Mouse (Mus musculus): Measurements from ENCODE around the gene Scin.

The Scin gene

GRCm38 (mm10) chr12:40108143-40108542 is 25.9 kb downstream of the Scin start:
- DNase-seq (ENCODE audit: low read depth, low spot score): no peak

- DNase-seq (ENCODE audit: low read depth, low spot score): no peak
Measured at GRCm38 (mm10) chr12:40106874-40107273, 27.2 kb downstream of the Scin start.

GRCm38 (mm10) chr12:40104750-40105149 is 29.3 kb downstream of the Scin start:
- DNase-seq (ENCODE audit: low read depth, low spot score): no peak

- no peak for DNase-seq (ENCODE audit: low read depth, low spot score)
Measured at GRCm38 (mm10) chr12:40102359-40102758, 31.7 kb downstream of the Scin start.

GRCm38 (mm10) chr12:40099407-40099806 is 34.6 kb downstream of the Scin start:
- DNase-seq (ENCODE audit: low read depth, low spot score): no peak

- DNase-seq (ENCODE audit: low read depth, low spot score): no peak
Measured at GRCm38 (mm10) chr12:40097449-40097848, 36.6 kb downstream of the Scin start.

GRCm38 (mm10) chr12:40097023-40097422 is 37.0 kb downstream of the Scin start:
- DNase-seq (ENCODE audit: low read depth, low spot score): no peak

- no peak for DNase-seq (ENCODE audit: low read depth, low spot score)
Measured at GRCm38 (mm10) chr12:40096453-40096852, 37.6 kb downstream of the Scin start.

GRCm38 (mm10) chr12:40090017-40090416 is 44.0 kb downstream of the Scin start:
- no peak for DNase-seq (ENCODE audit: low read depth, low spot score)

GRCm38 (mm10) chr12:40085731-40086322 is 48.2 kb downstream of the Scin start:
- no peak for DNase-seq (ENCODE audit: low read depth, low spot score)

- DNase-seq (ENCODE audit: low read depth, low spot score): peak; percentile 46
Measured at GRCm38 (mm10) chr12:40082453-40083238, 51.4 kb downstream of the Scin start.

- DNase-seq (ENCODE audit: low read depth, low spot score): no peak
Measured at GRCm38 (mm10) chr12:40082048-40082447, 52.0 kb downstream of the Scin start.

- DNase-seq (ENCODE audit: low read depth, low spot score): peak; percentile 38
Measured at GRCm38 (mm10) chr12:40073660-40074059, 60.4 kb downstream of the Scin start.

GRCm38 (mm10) chr12:40047024-40047423 is 87.0 kb downstream of the Scin start:
- no peak for DNase-seq (ENCODE audit: low read depth, low spot score)

- no peak for DNase-seq (ENCODE audit: low read depth, low spot score)
Measured at GRCm38 (mm10) chr12:40043816-40044585, 90.0 kb downstream of the Scin start.

GRCm38 (mm10) chr12:40040067-40040466 is 94.0 kb downstream of the Scin start:
- peak; percentile 87 for DNase-seq (ENCODE audit: low read depth, low spot score)

GRCm38 (mm10) chr12:40037876-40038463 is 96.1 kb downstream of the Scin start, which contains the start of gene Arl4a:
Gene Arl4a (minus strand): TSS chr12:40038025.
- peak; percentile 95 for DNase-seq (ENCODE audit: low read depth, low spot score)

GRCm38 (mm10) chr12:40037226-40037813 is 96.7 kb downstream of the Scin start:
- DNase-seq (ENCODE audit: low read depth, low spot score): peak; percentile 97

- DNase-seq (ENCODE audit: low read depth, low spot score): peak; percentile 68
Measured at GRCm38 (mm10) chr12:40036666-40037065, 97.4 kb downstream of the Scin start.

- no peak for DNase-seq (ENCODE audit: low read depth, low spot score)
Measured at GRCm38 (mm10) chr12:40035506-40035905, 98.5 kb downstream of the Scin start.

GRCm38 (mm10) chr12:40029201-40029600 is 104.8 kb downstream of the Scin start:
- no peak for DNase-seq (ENCODE audit: low read depth, low spot score)

GRCm38 (mm10) chr12:40027846-40028245 is 106.2 kb downstream of the Scin start:
- DNase-seq (ENCODE audit: low read depth, low spot score): no peak

All from A20 (cell line).